Mouse (Mus musculus) olfactory bulb, adult 2 months (tissue): ENCODE results near the gene Dyrk1a.

Experiments
- CTCF ChIP-seq: fragments of 200-500 bp; IDR thresholded peaks from 2 replicates; pipeline ENCODE4 v1.5.1; 2012; ENCODE audit warnings: low read depth, mild to moderate bottlenecking, low read length, moderate library complexity; ENCODE audit not compliant: insufficient read depth
- POLR2A ChIP-seq: fragments of 200-500 bp; IDR thresholded peaks from 2 replicates; pipeline ENCODE4 v1.6.1; 2012; ENCODE audit warnings: mild to moderate bottlenecking, low read depth, low read length, moderate library complexity; ENCODE audit not compliant: insufficient read depth

GRCm38 (mm10) chr16:94659394-94659793, 89.6 kb downstream of the Dyrk1a start:
- TF ChIP-seq CTCF: no peak
- no peak for TF ChIP-seq POLR2A
